Mouse (Mus musculus): Measurements from ENCODE around the gene B4galt2.

B4galt2 gene

DNA sequence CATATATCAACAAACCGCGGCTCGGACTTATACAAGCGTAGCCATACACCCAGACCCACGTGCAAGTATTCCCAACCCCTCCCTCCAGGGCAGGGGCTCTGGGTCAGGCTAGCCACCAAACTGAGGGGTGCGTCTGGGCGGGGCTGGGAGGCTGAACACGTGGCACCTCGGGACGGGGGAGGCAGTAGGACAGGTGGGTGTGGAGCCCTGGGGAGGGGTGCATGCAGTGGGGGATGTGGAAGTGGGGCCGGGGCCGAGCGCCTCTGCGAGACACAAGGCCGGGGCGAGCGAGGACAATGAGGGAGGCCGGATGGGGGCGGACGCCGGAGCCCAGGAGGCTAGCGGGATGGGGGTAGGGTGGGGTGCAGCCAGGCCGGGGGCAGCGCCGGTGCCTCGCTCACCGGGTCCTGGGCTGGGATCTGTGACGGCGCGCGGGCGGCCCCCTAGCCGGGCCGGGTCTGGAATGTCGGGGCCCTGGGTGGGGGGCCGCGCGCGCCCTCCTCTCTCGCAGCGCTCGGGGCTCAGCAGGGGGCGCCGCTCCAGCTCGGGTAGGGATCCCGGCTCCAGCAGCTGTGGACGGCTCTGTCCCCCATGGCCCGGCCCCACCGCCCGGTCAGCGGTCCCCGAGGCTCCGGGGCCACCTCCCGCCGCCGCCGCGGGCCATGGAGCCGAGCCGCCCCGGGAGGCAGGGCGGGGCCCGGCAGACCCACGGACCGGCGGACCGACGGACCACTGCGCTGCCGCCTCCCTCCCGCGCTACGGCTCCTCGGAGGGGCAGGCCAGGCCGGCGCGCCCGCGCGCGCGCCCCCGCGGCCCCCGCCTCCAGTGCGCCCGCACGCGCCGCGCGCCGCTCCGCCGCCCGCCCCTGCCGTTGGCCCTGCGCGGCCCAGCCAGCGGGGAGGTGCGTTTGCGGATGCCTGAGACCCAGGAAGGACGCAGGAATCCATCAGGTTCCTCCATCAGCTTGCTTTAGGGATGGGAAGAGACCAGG is at the start of gene B4galt2:
Gene B4galt2 (minus strand): TSS at position 787 of the 991 bp plus-strand sequence.
- no peak for DNase-seq (ENCODE audit: low spot score)

GRCm38 (mm10) chr4:117929391-117929881 is 46.1 kb upstream of the B4galt2 start, which contains the start of gene Artn:
Gene Artn (minus strand): TSS chr4:117929763.
- DNase-seq (ENCODE audit: low spot score) = no peak

DNA sequence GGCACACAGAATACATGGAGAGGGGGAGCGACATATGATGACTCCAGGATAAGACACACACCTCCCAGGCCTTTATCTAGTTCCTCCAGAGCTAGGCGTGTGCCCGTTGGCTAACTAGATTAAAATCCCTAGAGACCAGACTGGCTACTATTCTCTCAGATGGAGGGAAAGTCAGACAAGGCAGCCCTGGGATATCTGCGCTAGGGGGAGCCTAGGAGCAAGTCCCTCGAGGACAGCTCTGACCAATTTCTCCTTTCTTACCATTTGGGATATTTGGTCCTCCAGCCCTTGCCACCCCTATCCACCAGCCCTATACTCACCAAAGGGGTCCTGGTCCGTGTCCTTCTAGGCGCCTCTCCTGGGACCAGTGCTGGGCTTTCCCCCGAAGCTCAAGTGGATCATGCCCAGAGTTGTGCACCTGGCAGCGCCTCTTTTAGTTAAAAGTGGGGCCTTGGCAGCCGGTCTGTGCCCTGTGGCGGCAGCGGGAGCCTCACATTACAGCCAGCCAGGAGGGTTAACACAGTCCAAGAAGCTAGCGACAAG is 45.5 kb upstream of the B4galt2 start:
- DNase-seq (ENCODE audit: low spot score) = no peak

DNA sequence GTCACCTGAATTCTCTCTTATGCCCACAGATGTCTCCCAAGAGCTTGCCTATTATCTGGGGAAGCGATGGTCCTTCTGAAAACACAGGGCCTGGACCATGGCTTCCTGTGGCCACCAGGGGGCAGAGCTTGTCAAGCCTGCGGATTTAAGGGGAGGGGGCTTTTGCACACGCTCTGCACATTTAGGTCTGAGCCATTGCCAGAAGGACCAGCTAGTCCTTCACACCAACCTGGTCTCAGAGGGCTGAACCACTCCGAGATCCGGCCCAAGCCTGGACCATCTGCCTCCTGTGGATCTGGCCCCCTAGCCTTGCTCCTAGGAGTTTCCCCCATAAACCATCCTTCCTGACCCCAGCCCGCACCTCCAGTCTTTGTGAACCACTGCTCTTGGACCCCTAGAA is 44.9 kb upstream of the B4galt2 start:
- DNase-seq (ENCODE audit: low spot score) = no peak

DNA sequence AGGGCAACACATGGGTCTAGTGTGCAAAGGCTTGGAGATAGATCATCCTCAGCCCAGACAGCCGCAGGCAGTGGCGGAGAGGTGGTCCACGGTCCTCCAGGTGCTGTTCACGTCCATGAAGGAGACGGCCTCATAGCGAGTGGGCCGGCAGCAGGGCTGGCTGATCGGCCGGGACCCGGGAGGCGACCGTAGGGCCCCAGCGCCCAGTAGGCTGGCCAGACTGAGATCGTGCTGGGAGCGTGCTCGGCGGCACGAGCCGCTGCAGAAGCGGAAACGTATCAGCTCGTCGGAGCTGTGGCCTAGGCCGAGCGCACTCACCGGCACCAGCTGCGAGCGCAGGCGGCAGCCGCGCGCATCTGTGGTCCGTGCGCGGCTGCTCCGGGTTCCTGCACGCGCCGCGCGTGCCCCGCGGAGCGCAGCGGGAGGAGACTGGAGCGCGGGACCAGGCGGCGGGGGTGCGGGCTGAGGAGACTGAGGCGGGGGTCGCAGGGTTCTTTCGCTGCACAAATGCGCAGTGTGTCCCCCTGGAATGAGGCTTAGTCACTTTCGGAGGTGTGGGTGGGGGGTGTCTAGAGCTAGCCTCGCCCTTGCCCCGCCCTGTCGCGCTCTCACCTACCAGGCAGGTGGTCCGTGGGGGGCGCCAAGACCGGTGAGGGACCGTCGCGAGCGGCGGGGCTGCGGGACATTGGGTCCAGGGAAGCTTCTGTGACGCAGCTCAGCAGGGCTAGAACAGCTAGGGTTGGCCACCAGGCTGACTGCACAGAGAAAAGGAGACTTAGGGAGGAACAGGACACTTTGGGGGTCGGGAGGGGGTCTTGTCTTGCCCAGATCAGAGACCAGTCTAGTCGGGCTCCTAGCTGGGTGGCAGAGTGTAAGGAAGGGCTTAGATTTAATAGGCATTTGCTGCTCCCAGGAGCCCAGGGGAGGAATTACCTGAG is 43.5 kb upstream of the B4galt2 start:
- DNase-seq (ENCODE audit: low spot score) = no peak

DNA sequence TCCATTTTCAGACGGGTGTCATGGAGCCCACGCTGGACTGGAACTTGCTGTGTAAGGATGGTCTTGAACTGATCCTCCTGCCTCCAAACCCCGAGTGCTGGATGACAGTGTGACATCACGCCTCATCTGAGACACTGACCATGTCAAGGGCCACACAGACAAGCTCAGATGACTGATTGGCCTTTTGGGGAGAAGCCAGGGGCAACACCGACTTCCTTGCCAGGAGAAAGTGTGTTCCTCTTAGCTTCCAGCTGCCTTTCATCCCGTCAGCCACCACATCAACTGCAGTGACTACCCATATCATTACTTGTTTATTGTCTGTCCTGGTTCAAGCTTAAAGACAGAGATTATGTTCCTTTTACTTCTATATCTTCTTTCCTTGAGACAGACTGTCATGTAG is 41.6 kb upstream of the B4galt2 start:
- no peak for DNase-seq (ENCODE audit: low spot score)

DNA sequence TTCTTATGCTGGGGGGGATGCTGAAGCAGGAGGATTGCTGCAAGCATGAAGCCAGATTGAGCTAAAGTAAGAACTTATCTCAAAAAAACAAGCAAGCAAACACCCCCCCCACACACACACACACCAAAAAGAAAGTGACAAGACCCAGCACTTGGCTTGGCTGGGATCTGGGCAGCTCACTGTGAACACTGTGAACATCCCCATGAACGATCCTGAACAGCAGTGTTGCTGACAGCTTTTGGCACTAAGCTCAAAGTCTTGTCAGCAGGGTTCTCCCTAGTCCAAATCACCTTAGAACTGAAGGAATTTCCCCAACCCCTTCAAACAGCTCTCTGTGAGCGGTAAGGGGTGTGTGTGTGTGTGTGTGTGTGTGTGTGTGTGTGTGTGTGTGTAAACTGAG is 40.2 kb upstream of the B4galt2 start:
- DNase-seq (ENCODE audit: low spot score) = no peak

GRCm38 (mm10) chr4:117921358-117921757 is 38.1 kb upstream of the B4galt2 start:
- no peak for DNase-seq (ENCODE audit: low spot score)

DNA sequence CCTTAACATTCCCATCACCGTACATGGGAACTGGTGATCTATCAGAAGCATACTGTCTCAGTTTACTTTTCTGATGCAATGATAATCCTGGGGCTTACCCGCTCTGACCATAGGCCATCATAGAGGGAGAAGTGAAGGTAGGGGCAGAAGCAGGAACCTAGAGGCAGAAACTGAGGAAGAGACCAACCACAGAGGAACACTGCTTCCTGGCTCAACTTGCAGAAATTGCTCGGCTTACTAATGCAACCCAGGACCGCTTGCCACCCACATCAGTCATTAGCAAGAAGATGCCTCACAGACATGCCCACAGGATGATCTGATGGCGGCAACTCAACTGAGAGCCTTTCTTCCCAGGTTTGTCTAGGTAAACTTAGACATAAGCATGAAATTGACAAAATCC is 35.5 kb upstream of the B4galt2 start:
- DNase-seq (ENCODE audit: low spot score) = no peak

DNA sequence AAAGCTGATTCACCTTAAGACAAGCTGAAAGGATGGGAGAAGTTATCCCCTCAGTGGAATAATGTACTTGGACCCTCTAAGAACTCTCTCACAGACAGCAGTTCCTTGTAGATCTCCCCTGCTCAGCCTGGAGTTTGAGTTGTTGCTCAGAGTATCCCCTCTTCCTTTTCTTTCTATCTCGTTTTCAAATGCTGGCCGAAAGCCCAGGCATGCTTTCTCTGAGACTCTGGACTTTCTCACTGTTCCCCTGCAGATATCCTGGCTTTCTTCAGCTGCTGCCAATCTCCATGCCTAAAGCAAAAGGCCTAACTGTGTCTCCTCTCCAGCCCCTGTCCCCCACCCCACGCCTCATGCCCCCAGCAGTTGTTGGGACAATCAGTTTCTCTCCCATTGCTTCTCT is 35.0 kb upstream of the B4galt2 start:
- no peak for DNase-seq (ENCODE audit: low spot score)

GRCm38 (mm10) chr4:117917847-117918246 is 34.6 kb upstream of the B4galt2 start:
- no peak for DNase-seq (ENCODE audit: low spot score)

DNA sequence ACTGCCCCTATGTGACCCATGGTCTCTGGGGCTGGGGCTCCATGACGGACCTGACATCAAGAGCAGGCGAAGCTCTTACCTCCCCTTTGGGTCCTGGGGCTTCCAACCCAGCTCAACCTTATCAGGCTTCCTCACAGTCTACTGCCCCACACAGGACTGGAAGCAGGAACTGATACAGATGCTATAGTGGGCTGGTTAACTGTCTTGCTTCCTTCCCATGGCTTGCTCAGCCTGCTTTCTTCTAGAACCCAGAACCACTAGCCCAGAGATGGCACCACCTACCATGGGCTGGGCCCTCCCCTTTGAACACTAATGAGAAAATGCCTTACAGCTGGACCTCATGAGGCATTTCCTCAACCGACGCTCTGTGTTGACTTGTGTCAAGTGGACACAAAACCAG is 34.1 kb upstream of the B4galt2 start:
- DNase-seq (ENCODE audit: low spot score) = no peak

DNA sequence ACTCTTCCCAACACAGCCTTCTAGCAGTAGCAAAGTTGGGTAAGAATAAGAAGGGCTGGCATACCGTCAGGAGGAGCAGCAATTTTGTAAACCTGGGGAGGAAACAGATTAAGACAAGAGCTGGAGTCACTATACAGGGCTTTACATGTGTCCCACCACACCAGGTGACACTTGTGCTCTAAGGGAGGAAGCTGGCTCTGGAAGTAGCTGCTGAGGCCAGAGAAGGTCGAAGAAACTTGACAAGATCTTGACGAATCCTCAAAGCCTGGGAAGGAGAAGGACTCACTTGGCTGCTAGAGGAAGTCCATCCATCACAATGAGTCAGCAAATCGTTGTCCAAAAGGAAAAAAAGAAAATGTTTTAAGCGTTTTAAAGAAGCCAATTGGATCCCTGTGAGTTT is 33.1 kb upstream of the B4galt2 start:
- DNase-seq (ENCODE audit: low spot score) = no peak

- DNase-seq (ENCODE audit: low spot score) = no peak
Observed at GRCm38 (mm10) chr4:117915489-117916105, 32.3 kb upstream of the B4galt2 start.

GRCm38 (mm10) chr4:117914591-117915442 is 31.5 kb upstream of the B4galt2 start, which contains the start of gene Ipo13:
Gene Ipo13 (minus strand): TSS chr4:117914999.
- peak; percentile 90 for DNase-seq (ENCODE audit: low spot score)

DNA sequence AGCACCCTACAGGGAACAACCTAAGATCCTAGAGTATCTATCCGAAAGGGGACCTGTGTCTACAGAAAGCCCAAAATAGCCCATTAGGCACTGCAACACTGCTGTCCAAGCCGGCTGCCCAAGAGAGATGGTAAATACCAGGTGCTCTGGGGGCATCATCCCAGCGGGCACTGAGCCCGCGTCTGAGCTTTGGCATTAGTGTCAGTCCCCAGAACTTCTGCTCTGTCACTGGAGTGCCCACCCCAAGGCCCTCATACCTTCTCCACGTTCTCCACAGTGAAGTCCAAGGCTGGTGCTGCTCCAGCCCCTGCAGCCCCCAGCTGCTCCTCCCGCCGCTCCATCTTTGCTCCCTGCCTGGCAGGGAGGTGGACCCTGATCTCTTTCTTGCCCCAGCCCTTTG is 30.7 kb upstream of the B4galt2 start:
- DNase-seq (ENCODE audit: low spot score) = no peak

GRCm38 (mm10) chr4:117913421-117913820 is 30.1 kb upstream of the B4galt2 start:
- no peak for DNase-seq (ENCODE audit: low spot score)

- no peak for DNase-seq (ENCODE audit: low spot score)
Observed at GRCm38 (mm10) chr4:117912685-117913273, 29.5 kb upstream of the B4galt2 start.

- no peak for DNase-seq (ENCODE audit: low spot score)
Observed at GRCm38 (mm10) chr4:117912131-117912561, 28.9 kb upstream of the B4galt2 start.

- no peak for DNase-seq (ENCODE audit: low spot score)
Observed at GRCm38 (mm10) chr4:117908834-117909453, 25.7 kb upstream of the B4galt2 start.

Data from layer of hippocampus, adult 9-10 months (tissue).